Mouse (Mus musculus) embryo, embryonic 9.5 days (tissue): ENCODE measurements at regions not wholly inside any gene's neighbourhood (a gene's known extent, or its start where the extent isn't known, plus 50 kb on each side); places are given as distances from the start of the nearest gene placed in this dataset.
"Not testable (repeated sequence)": the region's sequence is repeated elsewhere in the genome, so short reads cannot be mapped to it uniquely, and the experiment has no call there.

Experiments used
- DNase-seq: peaks from one replicate; pipeline ENCODE4 v3.0.0-alpha.2; 2017; ENCODE audit errors: extremely low spot score

GRCm38 (mm10) chr7:82047456-82047855 is 55.4 kb upstream of the Bnc1 start:
- DNase-seq: no peak

- no peak for DNase-seq
Observed at GRCm38 (mm10) chr7:82053411-82053810, 61.3 kb upstream of the Bnc1 start.

GRCm38 (mm10) chr7:82056551-82057230 is 64.6 kb upstream of the Bnc1 start:
- peak; percentile 61 for DNase-seq

GRCm38 (mm10) chr7:82063407-82063806 is 71.3 kb upstream of the Bnc1 start:
- DNase-seq: no peak

GRCm38 (mm10) chr7:82069629-82070450 is 77.7 kb upstream of the Bnc1 start:
- DNase-seq: no peak

- DNase-seq: no peak
Observed at GRCm38 (mm10) chr7:82070946-82071727, 79.0 kb upstream of the Bnc1 start.

- DNase-seq: no peak
Observed at GRCm38 (mm10) chr7:82075359-82075758, 83.3 kb upstream of the Bnc1 start.

- DNase-seq: no peak
Observed at GRCm38 (mm10) chr7:82081851-82082250, 89.8 kb upstream of the Bnc1 start.

- no peak for DNase-seq
Observed at GRCm38 (mm10) chr7:82082883-82083282, 90.8 kb upstream of the Sh3gl3 start.

GRCm38 (mm10) chr7:82084473-82084872 is 89.2 kb upstream of the Sh3gl3 start:
- no peak for DNase-seq

- DNase-seq: no peak
Observed at GRCm38 (mm10) chr7:82085205-82085604, 88.4 kb upstream of the Sh3gl3 start.

- no peak for DNase-seq
Observed at GRCm38 (mm10) chr7:82098136-82098535, 75.5 kb upstream of the Sh3gl3 start.

- no peak for DNase-seq
Observed at GRCm38 (mm10) chr7:82101314-82101713, 72.3 kb upstream of the Sh3gl3 start.

- no peak for DNase-seq
Observed at GRCm38 (mm10) chr7:82105631-82106030, 68.0 kb upstream of the Sh3gl3 start.

GRCm38 (mm10) chr7:82109141-82109540 is 64.5 kb upstream of the Sh3gl3 start:
- not testable (repeated sequence) for DNase-seq

GRCm38 (mm10) chr7:82109550-82109949 is 64.1 kb upstream of the Sh3gl3 start:
- DNase-seq: peak; percentile 16

GRCm38 (mm10) chr7:82109977-82110376 is 63.7 kb upstream of the Sh3gl3 start:
- DNase-seq: no peak

GRCm38 (mm10) chr7:82112046-82112445 is 61.6 kb upstream of the Sh3gl3 start:
- DNase-seq: no peak

GRCm38 (mm10) chr7:82115646-82116045 is 58.0 kb upstream of the Sh3gl3 start:
- no peak for DNase-seq

GRCm38 (mm10) chr7:82119266-82119665 is 54.4 kb upstream of the Sh3gl3 start:
- peak; percentile 76 for DNase-seq

GRCm38 (mm10) chr7:82119866-82120265 is 53.8 kb upstream of the Sh3gl3 start:
- DNase-seq: no peak

GRCm38 (mm10) chr7:82121746-82122145 is 51.9 kb upstream of the Sh3gl3 start:
- peak; percentile 63 for DNase-seq
